18 mouse cellular contexts compared by ENCODE assay signal in the genomic region with DNA sequence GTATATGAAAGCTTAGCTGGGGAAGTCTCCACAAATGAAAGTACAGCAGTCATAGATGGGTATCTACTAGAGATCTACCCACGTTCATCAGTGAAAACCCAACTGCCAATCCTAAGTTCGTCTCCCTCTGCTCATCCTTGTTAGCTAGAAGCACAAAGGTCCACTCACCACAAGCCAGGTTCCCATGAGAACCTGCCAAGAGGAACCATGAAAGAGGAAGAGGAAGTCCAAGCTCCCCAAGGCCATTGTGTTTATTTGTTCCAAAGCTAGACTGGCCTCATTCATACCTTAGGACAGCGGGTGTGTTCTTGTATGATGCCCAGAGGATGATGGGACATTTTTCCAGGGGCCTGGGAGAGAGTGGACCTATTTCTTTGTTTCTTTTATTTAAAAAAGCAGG.
DNase-seq lines count a peak whose midpoint lies in the region; ATAC-seq lines count a peak whose summit lies in the region.
"Had no signal": no experiment of that assay in that cellular context is flagged by ENCODE, and none has a peak within 500 bp of the region (broad histone marks: within the 10 kb centered on the region; RNA-seq: fewer than 3 reads in every experiment).

No protein-coding gene starts in this region.

- peak; percentile 84 for ATAC-seq in granulocyte monocyte progenitor cell, adult 5-6 weeks (replicated peaks; ENCODE audit: poor library complexity, severe bottlenecking)
- ATAC-seq in neutrophil, adult 5-6 weeks (ENCODE audit: extremely low read depth, insufficient number of reproducible peaks, low FRiP score, poor library complexity, severe bottlenecking) = peak; percentile 74
- ATAC-seq: forebrain, embryonic 15.5 days; Patski had no signal

- peak; percentile 37 to 61 for DNase-seq in spleen, postnatal 36 days (ENCODE audit: low spot score in 2 of 2)
- no peak for DNase-seq in spleen, postnatal 10 days (ENCODE audit: low spot score in 2 of 2)
- no peak for DNase-seq in heart, postnatal 10 days
- no peak for DNase-seq in urinary bladder, postnatal 10 days (ENCODE audit: low spot score)
- DNase-seq: cerebellum, adult 9-11 months; heart, postnatal 14 days; kidney, adult 8-10 months; kidney, postnatal 14 days; liver, embryonic 13.5 days; lung, adult 2 months; lung, postnatal 14 days; right cerebral cortex, postnatal 25 days; spleen, adult 18-20 months; thymus, postnatal 4 days had no signal

- intact Hi-C loops in heart, postnatal 10 days (cut with DNase I) = no loop called here

Comparison
In these comparisons a context has a peak if more than half of its experiments do, and no peak if none do; other contexts are left out.
1. DNase-seq: peak in spleen, postnatal 36 days (2 of 2); none in spleen, postnatal 10 days (0 of 2), heart, postnatal 10 days (0 of 2) and urinary bladder, postnatal 10 days (single experiment).